ENCODE assay signal across 13 mouse cellular contexts in the genomic region with DNA sequence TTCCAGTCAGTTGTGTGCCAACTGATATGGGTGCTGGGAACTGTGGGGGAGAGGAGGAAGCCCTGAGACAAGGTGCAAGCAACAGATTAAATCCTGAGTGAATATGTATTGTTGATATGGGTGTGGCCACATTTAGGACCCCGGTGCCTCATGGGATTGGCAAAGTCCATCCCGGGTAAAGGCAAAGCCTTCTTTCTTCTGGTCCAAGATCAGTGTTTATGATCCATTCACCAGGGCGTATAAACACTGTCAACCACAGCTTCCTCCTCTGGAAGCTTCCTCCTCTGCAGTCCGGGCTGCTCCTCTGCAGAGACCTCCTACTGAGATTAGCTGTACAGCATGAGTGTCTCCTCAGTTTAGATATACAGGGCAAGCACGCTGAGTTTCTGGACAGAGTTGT. TPM values are rescaled to one million over a fixed set of nuclear protein-coding genes. Genes with fewer than 3 reads are reported as not detected.
DNase-seq lines count a peak whose midpoint lies in the region; ATAC-seq and TF ChIP-seq lines count a peak whose summit lies in the region.
"Had no signal": no experiment of that assay in that cellular context is flagged by ENCODE, and none has a peak within 500 bp of the region (broad histone marks: within the 10 kb centered on the region; RNA-seq: fewer than 3 reads in every experiment).

No protein-coding gene starts in this region.

- H3K27ac ChIP-seq in testis, adult 2 months (ENCODE audit: control insufficient read depth, insufficient read depth, low read depth, low read length) = no peak overlapping the region
- H3K27ac ChIP-seq in intestine, postnatal 0 days (ENCODE audit: low read depth, low read length) = no peak overlapping the region
- H3K27ac ChIP-seq in hindbrain, postnatal 0 days = no peak overlapping the region
- H3K27ac ChIP-seq in thymus, adult 2 months (ENCODE audit: control insufficient read depth, insufficient read depth, low read length) = no peak overlapping the region; the same call in 1 of the 2 replicates
- no peak overlapping the region for H3K27ac ChIP-seq in midbrain, embryonic 13.5 days
- H3K27ac ChIP-seq: layer of hippocampus, adult 2 months; liver, embryonic 15.5 days had no signal

- H3K36me3 ChIP-seq in testis, adult 2 months (ENCODE audit: control insufficient read depth, insufficient read depth, low read length) = no peaks in the 10 kb centered on the region
- no peaks in the 10 kb centered on the region for H3K36me3 ChIP-seq in intestine, postnatal 0 days (ENCODE audit: control insufficient read depth, insufficient read depth)
- H3K36me3 ChIP-seq in hindbrain, postnatal 0 days (ENCODE audit: insufficient read depth, low read length) = no peaks in the 10 kb centered on the region
- H3K36me3 ChIP-seq in thymus, adult 2 months (ENCODE audit: control insufficient read depth, insufficient read depth, low read length) = no peaks in the 10 kb centered on the region
- no peaks in the 10 kb centered on the region for H3K36me3 ChIP-seq in midbrain, embryonic 13.5 days
- H3K36me3 ChIP-seq: liver, embryonic 15.5 days had no signal

- H3K27me3 ChIP-seq in testis, adult 2 months (ENCODE audit: control insufficient read depth, insufficient read depth, low read length) = no peaks in the 10 kb centered on the region
- no peaks in the 10 kb centered on the region for H3K27me3 ChIP-seq in intestine, postnatal 0 days (replicated peaks; ENCODE audit: control insufficient read depth, insufficient read depth, low read length)
- H3K27me3 ChIP-seq in hindbrain, postnatal 0 days (ENCODE audit: insufficient read depth, low read length) = no peaks in the 10 kb centered on the region
- H3K27me3 ChIP-seq in thymus, adult 2 months (ENCODE audit: control insufficient read depth, insufficient read depth, low read length) = no peaks in the 10 kb centered on the region
- no peaks in the 10 kb centered on the region for H3K27me3 ChIP-seq in midbrain, embryonic 13.5 days
- H3K27me3 ChIP-seq: liver, embryonic 15.5 days had no signal

- no peak for TF ChIP-seq POLR2A in testis, adult 2 months (IDR thresholded peaks at IDR 0.05; ENCODE audit: control insufficient read depth, low read depth, low read length)
- no peak for TF ChIP-seq POLR2A in thymus, adult 2 months (IDR thresholded peaks at IDR 0.05; ENCODE audit: control insufficient read depth, extremely low read depth, insufficient read depth, low read length, poor library complexity)

- peak overlapping the region; percentile 46; the same call in 1 of the 2 replicates for H3K4me3 ChIP-seq in testis, adult 2 months (ENCODE audit: control insufficient read depth, low read depth, low read length)
- no peak overlapping the region for H3K4me3 ChIP-seq in intestine, postnatal 0 days (ENCODE audit: low read depth, low read length)
- no peak overlapping the region for H3K4me3 ChIP-seq in hindbrain, postnatal 0 days (ENCODE audit: low read length)
- no peak overlapping the region for H3K4me3 ChIP-seq in thymus, adult 2 months (ENCODE audit: control insufficient read depth, insufficient read depth, low read length)
- no peak overlapping the region for H3K4me3 ChIP-seq in midbrain, embryonic 13.5 days (replicated peaks)
- H3K4me3 ChIP-seq: erythroblast, embryonic 14.5 days; layer of hippocampus, adult 2 months; liver, embryonic 15.5 days had no signal

- H3K9me3 ChIP-seq in intestine, postnatal 0 days (ENCODE audit: control insufficient read depth) = no peaks in the 10 kb centered on the region
- H3K9me3 ChIP-seq in hindbrain, postnatal 0 days (ENCODE audit: low read length) = no peaks in the 10 kb centered on the region
- H3K9me3 ChIP-seq in midbrain, embryonic 13.5 days = no peaks in the 10 kb centered on the region
- H3K9me3 ChIP-seq: liver, embryonic 15.5 days had no signal

- no peak overlapping the region; the same call in 1 of the 2 replicates for H3K4me2 ChIP-seq in intestine, postnatal 0 days (replicated peaks; ENCODE audit: low read depth)
- no peak overlapping the region for H3K4me2 ChIP-seq in hindbrain, postnatal 0 days (ENCODE audit: low read depth, low read length)
- no peak overlapping the region for H3K4me2 ChIP-seq in midbrain, embryonic 13.5 days (replicated peaks)
- H3K4me2 ChIP-seq: liver, embryonic 15.5 days had no signal

- DNase-seq in testis, postnatal 14 days (ENCODE audit: low spot score) = no peak
- DNase-seq in lung, postnatal 36 days = peak; percentile 87
- DNase-seq in hindbrain, postnatal 0 days (ENCODE audit: low spot score) = no peak
- no peak for DNase-seq in left cerebral cortex, postnatal 25 days (ENCODE audit: low spot score in 2 of 2)
- DNase-seq in thymus, adult 2 months = no peak
- DNase-seq: gastrocnemius, postnatal 36 days; thymus, postnatal 25 days had no signal

- peaks cover 9% of the 10 kb centered on the region for H3K4me1 ChIP-seq in testis, adult 2 months (ENCODE audit: control insufficient read depth, insufficient read depth, low read length)
- H3K4me1 ChIP-seq in intestine, postnatal 0 days (replicated peaks; ENCODE audit: control insufficient read depth, insufficient read depth, low read length) = peaks cover 9% of the 10 kb centered on the region; the same call in 1 of the 2 replicates
- H3K4me1 ChIP-seq in hindbrain, postnatal 0 days (ENCODE audit: insufficient read depth, low read length) = 0 out of 2 replicates have a peak, but pooled peaks cover 3% of the 10 kb centered on the region
- peaks cover 27% of the 10 kb centered on the region for H3K4me1 ChIP-seq in thymus, adult 2 months (replicated peaks; ENCODE audit: control insufficient read depth, insufficient read depth, low read length)
- H3K4me1 ChIP-seq in midbrain, embryonic 13.5 days (replicated peaks) = peaks cover 10% of the 10 kb centered on the region

- intact Hi-C loops in left cerebral cortex, postnatal 25 days (cut with DNase I) = no loop called here

- 3% methylated on average over 5 of the region's 5 CpGs for WGBS in intestine, postnatal 0 days
- 61% methylated on average over 5 of the region's 5 CpGs for WGBS in hindbrain, postnatal 0 days
- 0% methylated on average over 5 of the region's 5 CpGs for WGBS in thymus, adult 2 months
- 69% methylated on average over 5 of the region's 5 CpGs for WGBS in midbrain, embryonic 13.5 days

- no peak overlapping the region for H3K9ac ChIP-seq in intestine, postnatal 0 days (ENCODE audit: low read depth, low read length)
- no peak overlapping the region for H3K9ac ChIP-seq in hindbrain, postnatal 0 days (replicated peaks; ENCODE audit: low read length)
- no peak overlapping the region for H3K9ac ChIP-seq in midbrain, embryonic 13.5 days (replicated peaks)
- H3K9ac ChIP-seq: liver, embryonic 15.5 days had no signal

- TF ChIP-seq CTCF in testis, adult 2 months (IDR thresholded peaks at IDR 0.05; ENCODE audit: control insufficient read depth, insufficient read depth, insufficient replicate concordance, low read depth, low read length) = no peak
- no peak for TF ChIP-seq CTCF in intestine, postnatal 0 days (IDR thresholded peaks at IDR 0.05; ENCODE audit: low read depth)
- no peak for TF ChIP-seq CTCF in hindbrain, postnatal 0 days (IDR thresholded peaks at IDR 0.05; ENCODE audit: low read depth)
- TF ChIP-seq CTCF in thymus, adult 2 months (IDR thresholded peaks at IDR 0.05; ENCODE audit: borderline replicate concordance, control insufficient read depth, extremely low read depth, insufficient read depth, low read length, poor library complexity) = no peak

- peak; percentile 62 for ATAC-seq in intestine, postnatal 0 days
- no peak for ATAC-seq in hindbrain, postnatal 0 days
- no peak for ATAC-seq in midbrain, embryonic 13.5 days

RNA-seq across cellular contexts. Expression of gene Adgre5, which starts 27.4 kb away (rescaled TPM):
- polyA plus RNA-seq in testis, adult 2 months (2012; rRNA removed) = 6.1 and 13.1 TPM in 2 replicates
- 17.2 and 17.6 TPM in 2 replicates for polyA plus RNA-seq in intestine, postnatal 0 days (2015; fragmentation: Nextera tagmentation; extraction: Ambion mirVana)
- total RNA-seq in hindbrain, postnatal 0 days (2014; rRNA removed) = 9.2 and 10.4 TPM in 2 replicates
- 8.2 and 8.6 TPM in 2 replicates for polyA plus RNA-seq in hindbrain, postnatal 0 days (2015; fragmentation: Nextera tagmentation; extraction: Ambion mirVana)
- 1 to 10 TPM; 9.0 to 9.6 TPM for total RNA-seq in left cerebral cortex, postnatal 25 days (2021)
- 190 and 193 TPM in 2 replicates for polyA plus RNA-seq in thymus, adult 2 months (2012; rRNA removed)
- 8.6 and 8.7 TPM in 2 replicates for polyA plus RNA-seq in midbrain, embryonic 13.5 days (2015; fragmentation: Nextera tagmentation; extraction: Ambion mirVana)

RNA-seq across cellular contexts. Expression of gene Ddx39, which starts 53.5 kb away (rescaled TPM):
- polyA plus RNA-seq in testis, adult 2 months (2012; rRNA removed) = 101 and 105 TPM in 2 replicates
- 69.8 and 75.5 TPM in 2 replicates for polyA plus RNA-seq in intestine, postnatal 0 days (2015; fragmentation: Nextera tagmentation; extraction: Ambion mirVana)
- 36.2 and 44.6 TPM in 2 replicates for total RNA-seq in hindbrain, postnatal 0 days (2014; rRNA removed)
- 72.3 and 75.9 TPM in 2 replicates for polyA plus RNA-seq in hindbrain, postnatal 0 days (2015; fragmentation: Nextera tagmentation; extraction: Ambion mirVana)
- total RNA-seq in left cerebral cortex, postnatal 25 days (2021) = 10 to 100 TPM; 17.4 to 18.2 TPM
- 157 and 171 TPM in 2 replicates for polyA plus RNA-seq in thymus, adult 2 months (2012; rRNA removed)
- polyA plus RNA-seq in midbrain, embryonic 13.5 days (2015; fragmentation: Nextera tagmentation; extraction: Ambion mirVana) = 154 and 155 TPM in 2 replicates

Comparison
In these comparisons a context has a peak if more than half of its experiments do, and no peak if none do; other contexts are left out.
1. RNA of gene Adgre5, which starts 27.4 kb away (polyA plus RNA-seq): 190 to 193 TPM in thymus, adult 2 months; 17.2 to 17.6 TPM in intestine, postnatal 0 days, 8.6 to 8.7 TPM in midbrain, embryonic 13.5 days, 8.2 to 8.6 TPM in hindbrain, postnatal 0 days and 6.1 to 13.1 TPM in testis, adult 2 months; every median in the first group is over 10 times any median in the second.